ENCODE assay signal across 9 mouse cellular contexts in genomic region chr5:75214520-75214919, GRCm38 (mm10).
DNase-seq lines count a peak whose midpoint lies in the region; ATAC-seq and TF ChIP-seq lines count a peak whose summit lies in the region.
"Had no signal": no experiment of that assay in that cellular context is flagged by ENCODE, and none has a peak within 500 bp of the region (broad histone marks: within the 10 kb centered on the region; RNA-seq: fewer than 3 reads in every experiment).

No protein-coding gene starts in this region.

- intact Hi-C loops in left cerebral cortex, adult 2 months (cut with DNase I): loop anchor here (1.0 to 10.0 kb wide), 4 partner anchors 132 to 900 kb away; partner anchors contain the start of gene Kit
- intact Hi-C loops in gastrocnemius, postnatal 36 days (cut with DNase I): no loop called here

- ATAC-seq in CD4-positive, CD25-positive, alpha-beta regulatory T cell, adult 4 months: no peak
- ATAC-seq in megakaryocyte progenitor cell, adult 5-6 weeks (replicated peaks; ENCODE audit: poor library complexity): peak; percentile 52; the same call in 1 of the 2 replicates
- ATAC-seq in monocyte, adult 5-6 weeks (replicated peaks; ENCODE audit: insufficient number of reproducible peaks, low FRiP score, low TSS enrichment, poor library complexity, severe bottlenecking): no peak

- no peak overlapping the region for H3K4me3 ChIP-seq in left cerebral cortex, adult 2 months
- H3K4me3 ChIP-seq: limb, embryonic 12.5 days had no signal

- peak; percentile 60 for TF ChIP-seq CTCF in left cerebral cortex, adult 2 months (IDR thresholded peaks at IDR 0.05)

- DNase-seq in CD4-positive, CD25-positive, alpha-beta regulatory T cell, adult 2 months (ENCODE audit: low read depth, low spot score): peak; percentile 15
- peak; percentile 15 to 24 for DNase-seq in left cerebral cortex, adult 2 months (ENCODE audit: extremely low spot score in 1 of 2, low spot score in 2 of 2)
- DNase-seq in left cerebral cortex, adult 8-10 months (ENCODE audit: low spot score in 2 of 2): no peak
- DNase-seq in embryo, embryonic 10.5 days (ENCODE audit: low spot score): peak; percentile 60
- DNase-seq in gastrocnemius, postnatal 36 days: no peak

- no peak overlapping the region for H3K27ac ChIP-seq in left cerebral cortex, adult 2 months
- H3K27ac ChIP-seq: limb, embryonic 12.5 days had no signal

Comparison
In these comparisons a context has a peak if more than half of its experiments do, and no peak if none do; other contexts are left out.
1. DNase-seq: peak in CD4-positive, CD25-positive, alpha-beta regulatory T cell, adult 2 months (single experiment), left cerebral cortex, adult 2 months (2 of 2) and embryo, embryonic 10.5 days (single experiment); none in left cerebral cortex, adult 8-10 months (0 of 2) and gastrocnemius, postnatal 36 days (0 of 2).